Mouse (Mus musculus): Measurements from ENCODE around the gene Prmt7. TPM values are rescaled to one million over a fixed set of nuclear protein-coding genes. Genes with fewer than 3 reads are reported as not detected.

Gene Prmt7
- total RNA-seq, 1 experiment from 2014 or later: 28.4 TPM

- no peak for DNase-seq
Measured at GRCm38 (mm10) chr8:106289464-106289863, 78.7 kb downstream of the Prmt7 start.

- no peak for DNase-seq
Measured at GRCm38 (mm10) chr8:106292484-106293396, 82.0 kb downstream of the Prmt7 start.

DNA sequence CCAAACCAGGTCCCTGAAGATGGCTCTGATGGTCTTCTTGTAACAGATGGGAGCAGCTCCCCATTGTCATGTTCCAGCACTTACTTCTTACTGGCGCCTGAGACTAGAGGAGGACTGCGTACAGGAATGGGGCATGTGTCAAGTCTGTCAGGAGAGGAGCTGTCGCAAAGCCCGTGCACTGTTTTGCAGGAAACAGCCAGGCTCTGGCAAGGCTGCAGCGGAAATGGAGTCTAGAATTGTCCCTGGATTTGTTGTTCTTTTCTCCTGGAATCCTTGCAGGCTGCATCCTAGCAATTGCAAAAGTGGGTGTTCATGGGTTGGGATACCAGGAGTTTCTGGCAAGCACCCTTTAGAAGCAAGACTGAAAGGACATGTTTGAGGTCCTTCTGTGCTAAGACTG is 87.5 kb downstream of the Prmt7 start:
- no peak for DNase-seq

GRCm38 (mm10) chr8:106298846-106299245 is 88.1 kb downstream of the Prmt7 start:
- DNase-seq: no peak

GRCm38 (mm10) chr8:106299686-106300085 is 89.0 kb downstream of the Prmt7 start:
- no peak for DNase-seq

DNA sequence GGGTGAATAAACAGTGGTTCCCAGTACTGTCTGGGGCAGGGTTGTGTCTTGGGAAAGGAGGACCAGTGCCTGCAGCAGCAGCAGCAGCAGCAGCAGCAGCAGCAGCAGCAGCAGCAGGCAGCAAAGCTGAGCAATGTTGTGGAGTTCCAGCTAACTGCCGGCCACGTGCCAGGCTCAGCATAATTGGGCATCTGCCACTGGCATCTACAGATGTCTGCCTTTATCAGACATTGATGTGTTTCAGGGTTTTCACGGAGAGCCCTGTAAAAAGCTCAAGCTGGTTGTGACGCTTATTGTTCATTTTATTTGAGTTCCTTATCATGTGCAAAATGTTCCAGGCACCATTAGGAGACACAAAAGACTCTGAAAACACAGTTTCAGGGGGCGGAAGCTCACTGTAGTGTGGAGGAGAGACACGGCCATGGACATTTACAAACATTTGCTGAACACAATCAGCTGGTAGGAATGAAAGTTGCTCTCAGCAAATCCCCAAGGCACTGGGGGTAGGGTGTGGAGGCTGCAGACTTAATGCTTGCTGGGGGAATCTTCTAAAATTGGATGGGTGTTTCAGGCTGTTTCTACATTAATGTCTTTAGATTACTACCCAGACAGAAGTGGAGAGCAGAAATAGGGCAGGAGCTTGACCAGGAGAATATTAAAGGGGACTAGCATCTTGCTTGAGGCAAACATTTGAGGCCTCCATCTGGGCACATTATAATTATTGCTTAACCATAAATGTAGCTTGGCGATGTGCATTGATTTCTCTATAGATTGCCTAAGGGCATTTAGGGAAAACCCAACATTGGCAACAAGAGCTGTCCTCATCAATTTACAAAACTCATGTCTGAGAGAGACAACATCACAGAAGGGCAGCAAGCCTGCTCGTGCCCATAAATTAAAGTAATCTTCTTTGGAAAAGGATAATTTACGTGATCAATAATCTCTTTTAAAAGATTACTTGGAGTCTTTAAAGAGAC is 90.3 kb downstream of the Prmt7 start:
- no peak for DNase-seq

Other genes with a start within 250 kb of the Prmt7 start
- 40.6 and 43.5 TPM in 2 replicates for gene Slc12a4, start 244.8 kb upstream of the Prmt7 start, total RNA-seq (2021)
- gene Dpep3, start 231.5 kb upstream of the Prmt7 start, total RNA-seq (2021): not detected in 2 replicates
- gene Dus2, start 219.6 kb upstream of the Prmt7 start, total RNA-seq (2021): 12.5 and 16.8 TPM in 2 replicates
- not detected in 2 replicates for gene Dpep2nb, start 205.0 kb upstream of the Prmt7 start, total RNA-seq (2021)
- gene Ddx28, start 199.1 kb upstream of the Prmt7 start, total RNA-seq (2021): 14.7 and 17.9 TPM in 2 replicates
- 54.9 TPM in 2 replicates for gene Nfatc3, start 152.1 kb upstream of the Prmt7 start, total RNA-seq (2021)
- gene Esrp2, start 74.0 kb upstream of the Prmt7 start, total RNA-seq (2021): 2.0 and 3.9 TPM in 2 replicates
- gene Pla2g15, start 60.5 kb upstream of the Prmt7 start, total RNA-seq (2021): 27.6 and 27.7 TPM in 2 replicates
- gene Slc7a6, start 42.1 kb upstream of the Prmt7 start, total RNA-seq (2021): 25.6 and 29.0 TPM in 2 replicates
- gene Slc7a6os, start within 50 bp of the Prmt7 start, total RNA-seq (2021): 28.5 and 30.2 TPM in 2 replicates
- gene Smpd3, start 127.1 kb downstream of the Prmt7 start, total RNA-seq (2021): 6.6 and 8.0 TPM in 2 replicates
- gene Zfp90, start 204.4 kb downstream of the Prmt7 start, total RNA-seq (2021): 5.6 and 8.3 TPM in 2 replicates